Mouse (Mus musculus) embryo, embryonic 11.5 days (tissue): ENCODE measurements around the gene Cfap74.

Experiments
- DNase-seq: peaks from one replicate; pipeline ENCODE4 v3.0.0-alpha.2; 2012; ENCODE audit warnings: low read depth, low spot score

The Cfap74 gene

GRCm38 (mm10) chr4:155409058-155409776 is at the start of gene Cfap74:
TSS of gene Cfap74 (plus strand) at chr4:155409190.
- peak; percentile 81 for DNase-seq

GRCm38 (mm10) chr4:155359560-155360464 is 49.2 kb upstream of the Cfap74 start:
- no peak for DNase-seq

- DNase-seq: no peak
Measured at GRCm38 (mm10) chr4:155360856-155361255, 48.1 kb upstream of the Cfap74 start.

- DNase-seq: peak; percentile 64
Measured at GRCm38 (mm10) chr4:155361303-155361791, 47.6 kb upstream of the Cfap74 start, which contains the start of gene Prkcz. TSS of gene Prkcz (minus strand) at chr4:155361361.

GRCm38 (mm10) chr4:155362443-155362842 is 46.5 kb upstream of the Cfap74 start:
- no peak for DNase-seq

GRCm38 (mm10) chr4:155366784-155367183 is 42.2 kb upstream of the Cfap74 start:
- DNase-seq: no peak

GRCm38 (mm10) chr4:155367739-155368138 is 41.3 kb upstream of the Cfap74 start:
- DNase-seq: no peak

- peak; percentile 34 for DNase-seq
Measured at GRCm38 (mm10) chr4:155368684-155369083, 40.3 kb upstream of the Cfap74 start.

- DNase-seq: no peak
Measured at GRCm38 (mm10) chr4:155370737-155371715, 38.0 kb upstream of the Cfap74 start.

- DNase-seq: no peak
Measured at GRCm38 (mm10) chr4:155371797-155372735, 36.9 kb upstream of the Cfap74 start.

GRCm38 (mm10) chr4:155381974-155382373 is 27.0 kb upstream of the Cfap74 start:
- DNase-seq: no peak

- DNase-seq: no peak
Measured at GRCm38 (mm10) chr4:155382752-155383151, 26.2 kb upstream of the Cfap74 start.

GRCm38 (mm10) chr4:155383326-155383725 is 25.7 kb upstream of the Cfap74 start:
- DNase-seq: no peak

GRCm38 (mm10) chr4:155387166-155387565 is 21.8 kb upstream of the Cfap74 start:
- no peak for DNase-seq

GRCm38 (mm10) chr4:155395471-155395870 is 13.5 kb upstream of the Cfap74 start:
- DNase-seq: no peak

GRCm38 (mm10) chr4:155396751-155397150 is 12.2 kb upstream of the Cfap74 start:
- no peak for DNase-seq

GRCm38 (mm10) chr4:155397511-155398221 is 11.3 kb upstream of the Cfap74 start, which contains the start of gene Gabrd:
TSS of gene Gabrd (minus strand) at chr4:155398112.
- DNase-seq: peak; percentile 41

GRCm38 (mm10) chr4:155398222-155398540 is 10.8 kb upstream of the Cfap74 start:
- DNase-seq: no peak

- DNase-seq: no peak
Measured at GRCm38 (mm10) chr4:155401121-155401520, 7.9 kb upstream of the Cfap74 start.
